Mouse (Mus musculus) heart, embryonic 16.5 days (tissue): ENCODE data around the gene Zfand3. TPM values are rescaled to one million over a fixed set of nuclear protein-coding genes. Genes with fewer than 3 reads are reported as not detected.

Experiments used
- ATAC-seq: fragments of 200-750 bp; cut with Nextera tagmentation; replicated peaks from 2 replicates; pipeline ENCODE4 v1.8.0; 2017; ENCODE audit warnings: moderate number of reproducible peaks; ENCODE audit not compliant: insufficient read depth, low FRiP score; ENCODE audit errors: extremely low read depth
- H3K27ac ChIP-seq: fragments of 300-500 bp; sonication (generic); 2 replicates; pipeline ENCODE4 v1.5.1; 2014; ENCODE audit warnings: mild to moderate bottlenecking, low read length, control low read depth, moderate library complexity
- H3K27me3 ChIP-seq: fragments of 300-500 bp; sonication (generic); 2 replicates; pipeline ENCODE4 v1.6.1; 2014; ENCODE audit warnings: low read length, mixed read lengths; ENCODE audit not compliant: control insufficient read depth, insufficient read depth
- H3K36me3 ChIP-seq: fragments of 300-500 bp; sonication (generic); 2 replicates; pipeline ENCODE4 v1.6.1; 2014; ENCODE audit not compliant: control insufficient read depth, insufficient read depth
- H3K4me1 ChIP-seq: fragments of 300-500 bp; sonication (generic); 2 replicates; pipeline ENCODE4 v1.6.1; 2014; ENCODE audit warnings: low read length, mixed read lengths; ENCODE audit not compliant: control insufficient read depth, insufficient read depth
- H3K4me2 ChIP-seq: fragments of 300-500 bp; sonication (generic); 2 replicates; pipeline ENCODE4 v1.6.1; 2014; ENCODE audit warnings: low read depth, mild to moderate bottlenecking, control low read depth, low read length
- H3K4me3 ChIP-seq: fragments of 300-500 bp; sonication (generic); 2 replicates; pipeline ENCODE4 v1.5.1; 2014; ENCODE audit warnings: mild to moderate bottlenecking, control low read depth, low read length
- H3K9ac ChIP-seq: fragments of 300-500 bp; sonication (generic); 2 replicates; pipeline ENCODE4 v1.6.1; 2014; ENCODE audit warnings: low read length, control low read depth
- H3K9me3 ChIP-seq: fragments of 300-500 bp; sonication (generic); replicated peaks from 2 replicates; pipeline ENCODE4 v1.6.1; 2016; ENCODE audit warnings: low read length; ENCODE audit not compliant: control insufficient read depth
- WGBS: fragments of 180-500 bp; shearing (Covaris S2); extraction: QIAGEN DNeasy Blood & Tissue Kit; methylation state at CpG from one replicate; pipeline ENCODE4 v1.1.7; 2014; 5-methylcytosine and 5-hydroxymethylcytosine counted together
- polyA plus RNA-seq: library from polyadenylated mRNA; unstranded; fragments of >200 nt; fragmentation: Nextera tagmentation; extraction: Ambion mirVana; gene quantifications from 2 replicates; pipeline ENCODE4 v1.2.1, GENCODE M21; 2015

Gene Zfand3
- polyA plus RNA-seq, 1 experiment from 2014 or later, result 55.8 TPM

DNA sequence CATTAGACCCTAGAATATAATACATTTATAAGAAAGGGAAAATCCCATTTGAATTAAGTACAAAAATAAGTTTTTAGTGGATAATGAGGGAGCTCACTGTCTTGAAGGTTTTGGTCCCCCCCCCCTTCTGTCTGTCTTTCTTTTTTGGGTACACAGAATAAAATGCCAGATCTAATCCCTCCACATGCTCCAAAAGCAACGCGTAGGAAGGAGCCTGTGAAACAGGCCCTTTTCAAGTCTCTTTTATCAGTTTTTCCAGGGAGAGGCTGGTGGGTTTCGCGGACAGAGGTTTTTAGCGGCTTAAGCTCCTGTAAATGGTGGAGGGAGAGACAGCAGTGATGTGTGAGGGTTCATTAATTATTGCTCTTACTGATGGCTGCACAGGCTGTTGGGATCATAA, 183.0 kb downstream of the Zfand3 start:
- Histone ChIP-seq H3K4me3 (no peak overlapping the region), H3K9me3 (no peaks in the 10 kb centered on the region), H3K4me2 (no peak overlapping the region; the same call in 1 of the 2 replicates), H3K27me3 (no peaks in the 10 kb centered on the region), H3K27ac (peak overlapping the region; percentile 91), H3K36me3 (peaks cover 2% of the 10 kb centered on the region), H3K4me1 (peaks cover 46% of the 10 kb centered on the region), H3K9ac (peak overlapping the region; percentile 53)
- no peak for ATAC-seq
- WGBS, result 35% methylated on average over 5 of the region's 5 CpGs

DNA sequence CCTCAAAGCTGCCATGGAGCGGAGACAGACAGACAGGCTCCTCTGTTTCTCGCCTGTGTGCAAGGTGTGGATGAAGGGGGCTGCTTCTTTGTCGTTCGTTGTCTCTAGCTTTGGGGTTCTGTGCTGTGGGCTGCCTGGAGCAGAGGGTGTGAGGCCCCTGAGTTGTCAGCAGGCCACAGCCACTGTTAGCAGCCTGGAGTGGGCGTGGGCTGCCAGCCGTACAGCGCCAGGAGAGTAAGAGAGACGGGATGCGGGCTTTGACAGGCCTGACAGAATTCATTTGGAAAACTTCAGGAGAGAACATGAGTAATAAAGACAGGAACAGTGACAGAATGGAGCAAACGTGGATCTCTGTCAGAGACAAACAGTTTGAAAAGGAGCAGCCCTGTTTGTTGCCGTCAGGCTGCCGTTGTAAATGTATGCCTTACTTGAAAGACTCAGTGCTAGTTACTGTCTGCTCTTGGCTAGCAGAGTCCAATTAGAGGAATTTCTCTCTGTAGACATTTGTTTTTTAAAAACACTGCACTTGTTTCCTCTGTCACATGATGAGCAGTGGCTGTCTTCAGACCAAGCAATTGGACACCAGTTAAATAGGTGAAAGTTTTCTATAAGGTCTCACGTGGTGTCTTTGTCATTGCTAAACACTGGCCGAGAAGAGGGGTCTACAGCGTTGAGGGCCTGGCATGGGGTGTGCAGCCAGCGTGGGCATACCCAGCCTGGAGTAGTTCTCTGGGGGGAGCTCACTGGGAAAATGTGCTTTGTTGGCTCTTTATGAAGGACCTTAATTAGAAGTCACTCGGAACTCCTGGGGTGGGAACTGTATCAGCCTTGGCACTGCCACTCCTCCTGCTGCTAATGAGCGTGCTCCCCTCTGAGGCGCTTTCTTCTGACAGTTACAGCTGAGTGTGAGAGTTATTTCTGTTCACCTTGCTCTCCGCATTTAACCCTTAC, 183.8 kb downstream of the Zfand3 start:
- Histone ChIP-seq H3K9ac (peak overlapping the region; percentile 53), H3K4me1 (peaks cover 53% of the 10 kb centered on the region), H3K4me2 (peak overlapping the region; percentile 51), H3K27ac (peak overlapping the region; percentile 91), H3K4me3 (peak overlapping the region; percentile 6), H3K9me3 (no peaks in the 10 kb centered on the region), H3K36me3 (peaks cover 4% of the 10 kb centered on the region), H3K27me3 (no peaks in the 10 kb centered on the region)
- ATAC-seq, result peak; percentile 76
- WGBS, result 24% methylated on average over 20 of the region's 20 CpGs

DNA sequence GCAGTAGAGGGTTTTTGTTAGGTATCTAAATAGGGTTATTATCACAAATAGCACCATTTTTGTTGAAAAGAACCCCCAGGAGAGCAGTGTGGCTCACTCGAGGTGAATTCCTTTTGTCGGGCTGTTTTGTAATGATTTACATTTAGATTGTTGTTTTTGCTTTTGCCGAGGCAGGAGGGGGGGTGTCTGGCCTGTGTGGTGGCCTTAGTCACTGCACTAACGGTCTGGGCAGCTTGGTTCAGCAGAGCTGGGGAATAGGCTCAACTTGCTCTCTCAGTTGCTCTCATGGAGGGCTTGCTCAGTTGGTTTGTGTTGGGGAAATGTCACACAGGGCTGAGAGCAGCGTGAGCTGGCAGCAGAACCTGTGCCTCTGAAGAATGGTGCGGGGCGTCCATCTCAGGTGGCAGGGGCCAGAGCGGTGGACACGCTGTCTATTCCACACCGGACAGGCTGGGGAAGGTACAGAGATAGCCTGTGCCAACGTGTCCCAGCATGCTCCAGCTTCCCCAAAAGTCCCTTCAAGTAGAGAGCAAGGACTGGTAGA, 186.6 kb downstream of the Zfand3 start:
- ATAC-seq, result no peak

DNA sequence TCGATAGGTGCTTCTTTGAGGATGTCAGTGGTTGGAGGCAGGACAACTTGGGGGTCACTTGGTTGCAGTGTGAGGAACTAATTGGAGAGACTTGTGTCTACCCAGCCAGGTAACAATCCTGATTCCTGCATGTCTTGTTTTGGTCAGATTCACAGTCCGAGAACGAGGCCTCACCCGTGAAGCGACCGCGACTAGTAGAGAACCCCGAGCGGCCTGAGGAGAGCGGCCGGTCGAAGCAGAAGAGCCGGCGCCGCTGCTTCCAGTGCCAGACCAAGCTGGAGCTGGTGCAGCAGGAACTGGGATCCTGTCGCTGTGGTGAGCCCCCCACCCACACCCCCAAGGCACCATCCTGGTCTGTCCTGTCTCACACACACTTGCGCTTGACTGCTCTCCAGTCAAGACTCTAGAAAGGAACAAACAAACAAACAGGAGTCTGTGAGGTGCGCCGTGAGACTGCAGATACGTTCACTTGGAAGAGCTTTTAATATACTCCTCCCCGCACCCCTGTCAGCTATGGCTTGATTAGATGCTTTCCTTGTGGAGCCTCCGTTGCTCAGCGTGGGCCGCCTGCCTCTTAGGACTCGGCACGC, 188.0 kb downstream of the Zfand3 start:
- no peak overlapping the region for H3K27ac ChIP-seq
- H3K4me3 ChIP-seq, result no peak overlapping the region
- no peak for ATAC-seq
- peaks cover 84% of the 10 kb centered on the region for H3K4me1 ChIP-seq
- no peak overlapping the region for H3K4me2 ChIP-seq
- no peaks in the 10 kb centered on the region for H3K9me3 ChIP-seq
- peak overlapping the region; percentile 20; the same call in 1 of the 2 replicates for H3K9ac ChIP-seq
- H3K27me3 ChIP-seq, result no peaks in the 10 kb centered on the region
- H3K36me3 ChIP-seq, result peaks cover 4% of the 10 kb centered on the region
- WGBS, result 78% methylated on average over 26 of the region's 26 CpGs

More for the DNA sequence above, 186.6 kb downstream of the Zfand3 start:
- 73% methylated on average over 11 of the region's 11 CpGs for WGBS
- H3K9ac ChIP-seq, result 0 out of 2 replicates have a peak overlapping the region, but pooled peaks have one; percentile 22
- no peak overlapping the region for H3K4me2 ChIP-seq
- H3K4me3 ChIP-seq, result no peak overlapping the region
- H3K36me3 ChIP-seq, result peaks cover 4% of the 10 kb centered on the region
- no peaks in the 10 kb centered on the region for H3K9me3 ChIP-seq
- no peak overlapping the region for H3K27ac ChIP-seq
- peaks cover 78% of the 10 kb centered on the region for H3K4me1 ChIP-seq
- no peaks in the 10 kb centered on the region for H3K27me3 ChIP-seq

DNA sequence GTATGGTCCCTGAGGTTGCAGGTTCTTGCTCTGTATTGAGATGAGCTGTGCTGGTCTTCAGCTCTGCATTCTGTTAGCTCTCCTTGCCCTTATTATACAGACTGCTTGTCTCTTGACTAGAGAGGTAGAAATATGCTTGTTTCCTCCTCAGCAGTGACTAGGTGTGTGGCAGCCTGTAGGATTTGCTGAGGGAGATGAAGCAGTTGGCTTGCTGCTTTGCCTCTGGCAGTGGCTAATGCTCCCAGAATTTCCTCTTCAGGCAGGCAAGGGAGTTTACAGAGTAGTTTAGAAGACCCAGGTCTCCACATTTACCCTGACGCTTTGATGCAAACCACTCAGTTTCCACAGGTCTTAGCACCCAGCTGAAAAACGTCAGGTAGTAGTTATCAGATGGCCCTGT, 189.1 kb downstream of the Zfand3 start:
- peaks cover 84% of the 10 kb centered on the region for H3K4me1 ChIP-seq
- H3K4me3 ChIP-seq, result no peak overlapping the region
- H3K27ac ChIP-seq, result no peak overlapping the region
- H3K9ac ChIP-seq, result 0 out of 2 replicates have a peak overlapping the region, but pooled peaks have one; percentile 1
- ATAC-seq, result no peak
- 69% methylated on average over 2 of the region's 2 CpGs for WGBS
- no peak overlapping the region for H3K4me2 ChIP-seq
- peaks cover 4% of the 10 kb centered on the region for H3K36me3 ChIP-seq
- H3K27me3 ChIP-seq, result no peaks in the 10 kb centered on the region
- H3K9me3 ChIP-seq, result no peaks in the 10 kb centered on the region

DNA sequence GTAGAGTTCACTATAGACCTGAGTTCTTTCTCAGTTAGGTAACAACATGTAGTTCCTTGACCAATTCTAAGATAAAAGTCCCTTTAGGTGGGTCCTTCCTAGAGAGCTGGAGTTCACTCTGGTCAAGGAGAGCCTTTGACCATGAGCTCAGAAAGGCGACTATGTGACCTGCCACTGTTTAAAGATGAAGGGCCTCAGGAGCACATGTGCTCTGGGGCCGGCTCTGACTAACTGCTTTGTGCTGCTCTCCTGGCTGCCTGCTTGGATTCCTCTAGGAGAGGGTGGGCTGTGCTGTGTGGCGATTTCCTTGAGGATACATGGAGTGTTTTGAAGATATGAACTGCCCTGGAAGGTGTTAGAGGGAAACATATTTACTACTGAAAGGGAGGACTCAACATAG, 189.6 kb downstream of the Zfand3 start:
- Histone ChIP-seq H3K9me3 (no peaks in the 10 kb centered on the region), H3K4me3 (no peak overlapping the region), H3K36me3 (peaks cover 4% of the 10 kb centered on the region), H3K27ac (no peak overlapping the region), H3K4me2 (no peak overlapping the region), H3K9ac (0 out of 2 replicates have a peak overlapping the region, but pooled peaks have one; percentile 1), H3K4me1 (peaks cover 88% of the 10 kb centered on the region), H3K27me3 (no peaks in the 10 kb centered on the region)
- no peak for ATAC-seq
- WGBS, result 34% methylated on average over 3 of the region's 3 CpGs

DNA sequence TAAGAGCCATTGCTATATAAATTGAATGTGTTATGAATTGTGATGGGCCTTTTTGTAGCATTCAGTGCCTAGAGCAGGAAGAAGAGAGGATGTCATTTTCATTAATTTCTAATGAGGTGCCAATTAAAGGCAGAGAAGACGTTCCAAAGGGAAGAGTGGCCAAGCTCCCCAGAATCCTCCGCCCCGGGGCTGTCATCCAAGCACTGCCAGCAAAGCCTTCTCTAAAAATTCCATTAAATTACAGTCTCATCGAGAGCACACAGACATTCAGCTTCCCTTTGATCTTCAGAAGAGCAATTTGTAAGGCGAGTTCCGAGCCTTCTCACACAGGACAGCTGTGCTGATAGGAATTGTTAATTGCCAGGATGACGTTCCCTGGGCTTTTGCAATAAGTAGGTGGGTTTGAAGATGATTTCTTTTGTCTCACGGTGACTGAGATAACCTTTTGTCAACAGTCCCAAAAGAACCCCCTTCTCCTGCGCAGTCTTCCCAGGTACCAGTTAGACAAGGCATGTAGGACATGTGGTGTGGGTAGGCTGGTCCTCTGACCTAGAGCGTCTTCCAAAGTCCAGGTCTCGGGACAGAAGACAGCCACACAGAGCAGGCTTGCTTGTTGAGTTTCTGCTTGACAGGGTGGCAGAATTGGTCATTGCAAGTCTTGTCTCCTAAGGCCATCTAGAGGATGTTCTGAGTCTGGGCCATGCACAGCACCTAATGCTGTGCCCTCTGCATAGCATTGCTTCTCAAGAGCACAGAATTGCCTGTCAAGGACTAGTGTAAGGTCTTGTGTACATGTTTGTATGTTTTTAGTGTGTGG, 190.3 kb downstream of the Zfand3 start:
- Histone ChIP-seq H3K27me3 (no peaks in the 10 kb centered on the region), H3K4me2 (no peak overlapping the region), H3K4me1 (peaks cover 88% of the 10 kb centered on the region), H3K4me3 (no peak overlapping the region), H3K9me3 (no peaks in the 10 kb centered on the region), H3K27ac (peak overlapping the region; percentile 87), H3K9ac (no peak overlapping the region), H3K36me3 (peaks cover 4% of the 10 kb centered on the region)
- ATAC-seq, result no peak
- 53% methylated on average over 11 of the region's 11 CpGs for WGBS

DNA sequence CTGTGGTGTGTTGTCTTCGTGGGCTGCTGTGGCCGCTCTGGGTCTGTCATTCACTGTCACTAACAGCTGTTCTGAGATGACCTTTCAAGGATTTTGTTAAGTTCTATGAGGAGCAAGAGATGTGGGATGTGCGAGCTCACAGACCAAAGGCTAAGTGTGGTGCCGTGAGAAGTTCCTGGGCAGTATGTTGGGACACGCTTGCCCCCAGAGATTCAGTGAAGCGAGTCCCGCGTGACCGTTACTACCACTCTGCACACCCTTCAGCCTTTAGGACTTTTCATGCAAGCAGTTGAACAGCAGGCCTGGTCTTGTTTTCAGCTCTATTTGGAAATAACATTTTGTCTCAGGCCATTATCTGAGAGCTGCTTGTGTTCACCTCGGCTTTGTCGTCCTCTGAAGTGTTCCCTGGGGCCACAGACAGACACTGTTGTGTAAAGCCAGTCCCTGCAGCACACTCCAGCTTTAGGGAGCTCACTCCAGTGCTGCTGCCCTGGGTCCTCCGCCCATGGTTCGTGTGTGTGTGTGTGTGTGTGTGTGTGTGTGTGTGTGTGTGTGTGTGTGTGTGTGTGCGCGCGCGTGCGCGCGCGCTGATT, 191.2 kb downstream of the Zfand3 start:
- no peak overlapping the region for H3K4me2 ChIP-seq
- WGBS, result 49% methylated on average over 14 of the region's 21 CpGs
- no peaks in the 10 kb centered on the region for H3K27me3 ChIP-seq
- no peak for ATAC-seq
- H3K36me3 ChIP-seq, result peaks cover 4% of the 10 kb centered on the region
- peak overlapping the region; percentile 51 for H3K9ac ChIP-seq
- peaks cover 89% of the 10 kb centered on the region for H3K4me1 ChIP-seq
- H3K27ac ChIP-seq, result peak overlapping the region; percentile 87
- no peaks in the 10 kb centered on the region for H3K9me3 ChIP-seq
- H3K4me3 ChIP-seq, result no peak overlapping the region
